Mouse (Mus musculus): Measurements from ENCODE around the gene Gsx1. TPM values are rescaled to one million over a fixed set of nuclear protein-coding genes. Genes with fewer than 3 reads are reported as not detected.
A peak's percentile ranks its signal among the peaks of the same experiment; 100 is the strongest.

The Gsx1 gene
- total and polyA plus RNA-seq, 2 experiments from 2014 or later, result 1.9 to 6.1 TPM

DNA sequence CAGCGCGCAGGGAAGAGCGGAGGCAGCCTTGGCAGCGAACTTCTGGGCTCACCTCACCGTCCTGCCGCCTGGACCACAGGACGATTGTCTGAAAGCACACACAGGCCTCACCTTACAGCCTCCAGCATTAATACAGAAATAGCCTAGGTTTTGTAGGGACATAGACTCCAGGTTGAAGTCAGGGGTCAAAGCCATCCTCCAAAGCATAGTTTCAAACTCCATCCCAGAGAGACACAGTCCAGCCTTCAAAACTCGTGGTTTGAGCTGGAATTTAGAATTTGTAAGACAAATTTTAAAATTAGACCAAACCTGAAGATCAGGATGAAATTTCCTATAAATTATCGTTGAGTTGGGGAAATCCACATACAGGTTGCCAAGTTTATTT, 4.1 kb downstream of the Gsx1 start:
- Histone ChIP-seq H3K27me3 (ENCODE audit: insufficient read depth, low read length) (peaks cover 76% of the 10 kb centered on the region), H3K27ac (no peak overlapping the region), H3K4me2 (ENCODE audit: low read depth, low read length) (no peak overlapping the region), H3K4me1 (ENCODE audit: insufficient read depth, low read length) (peaks cover 6% of the 10 kb centered on the region; the same call in 1 of the 2 replicates), H3K9me3 (ENCODE audit: low read length) (no peaks in the 10 kb centered on the region), H3K36me3 (ENCODE audit: insufficient read depth, low read length) (no peaks in the 10 kb centered on the region), H3K4me3 (ENCODE audit: low read length) (no peak overlapping the region), H3K9ac (replicated peaks; ENCODE audit: low read length) (no peak overlapping the region)
- no peak for TF ChIP-seq CTCF (IDR thresholded peaks at IDR 0.05; ENCODE audit: low read depth)
- WGBS, result 19% methylated on average over 9 of the region's 9 CpGs
- no peak for ATAC-seq
- no peak for DNase-seq (ENCODE audit: low spot score)

DNA sequence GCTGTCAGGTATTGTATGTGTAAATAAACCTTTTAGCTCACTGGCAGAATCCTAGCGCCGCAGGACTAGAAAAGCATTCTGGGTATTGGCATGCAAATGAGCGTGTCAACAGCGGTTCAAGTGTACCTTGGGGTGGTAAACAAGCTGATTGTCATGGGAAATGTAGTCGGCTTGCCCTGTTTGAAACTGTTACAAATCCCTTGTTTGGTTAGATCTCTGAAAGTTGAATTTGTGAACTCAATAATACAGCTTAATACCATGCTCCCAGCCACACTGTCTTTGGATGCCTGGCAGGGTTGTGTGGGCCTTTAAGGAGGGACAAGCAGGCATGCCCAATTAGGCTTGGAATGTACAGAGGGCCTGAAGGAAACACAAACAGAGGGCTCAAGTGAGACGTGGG, 16.4 kb downstream of the Gsx1 start:
- WGBS, result 4% methylated on average over 6 of the region's 6 CpGs
- Histone ChIP-seq H3K27me3 (ENCODE audit: insufficient read depth, low read length) (no peaks in the 10 kb centered on the region), H3K9me3 (ENCODE audit: low read length) (no peaks in the 10 kb centered on the region), H3K4me3 (ENCODE audit: low read length) (no peak overlapping the region), H3K9ac (replicated peaks; ENCODE audit: low read length) (no peak overlapping the region), H3K4me1 (ENCODE audit: insufficient read depth, low read length) (no peaks in the 10 kb centered on the region), H3K27ac (no peak overlapping the region), H3K36me3 (ENCODE audit: insufficient read depth, low read length) (no peaks in the 10 kb centered on the region), H3K4me2 (ENCODE audit: low read depth, low read length) (no peak overlapping the region)
- ATAC-seq, result no peak
- DNase-seq (ENCODE audit: low spot score), result no peak
- no peak for TF ChIP-seq CTCF (IDR thresholded peaks at IDR 0.05; ENCODE audit: low read depth)

DNA sequence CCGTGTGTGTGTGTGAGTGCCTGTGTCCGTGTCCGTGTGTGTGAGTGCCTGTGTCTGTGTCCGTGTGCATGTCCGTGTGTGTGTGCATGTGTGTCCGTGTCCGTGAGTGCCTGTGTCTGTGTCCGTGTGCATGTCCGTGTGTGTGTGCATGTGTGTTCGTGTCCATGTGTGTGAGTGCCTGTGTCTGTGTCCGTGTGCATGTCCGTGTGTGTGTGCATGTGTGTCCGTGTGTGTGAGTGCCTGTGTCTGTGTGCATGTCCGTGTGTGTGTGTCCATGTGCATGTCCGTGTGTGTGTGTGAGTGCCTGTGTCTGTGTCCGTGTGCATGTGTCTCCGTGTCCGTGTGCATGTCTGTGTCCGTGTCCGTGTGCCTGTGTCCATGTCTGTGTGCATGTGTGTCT, 19.4 kb downstream of the Gsx1 start:
- Histone ChIP-seq H3K4me3 (ENCODE audit: low read length) (no peak overlapping the region), H3K4me2 (ENCODE audit: low read depth, low read length) (no peak overlapping the region), H3K27ac (no peak overlapping the region), H3K27me3 (ENCODE audit: insufficient read depth, low read length) (no peaks in the 10 kb centered on the region), H3K9me3 (ENCODE audit: low read length) (no peaks in the 10 kb centered on the region), H3K9ac (replicated peaks; ENCODE audit: low read length) (no peak overlapping the region), H3K36me3 (ENCODE audit: insufficient read depth, low read length) (no peaks in the 10 kb centered on the region), H3K4me1 (ENCODE audit: insufficient read depth, low read length) (no peaks in the 10 kb centered on the region)
- TF ChIP-seq CTCF (IDR thresholded peaks at IDR 0.05; ENCODE audit: low read depth), result no peak
- WGBS, result 95% methylated on average over 20 of the region's 20 CpGs
- no peak for ATAC-seq
- DNase-seq (ENCODE audit: low spot score), result no peak

DNA sequence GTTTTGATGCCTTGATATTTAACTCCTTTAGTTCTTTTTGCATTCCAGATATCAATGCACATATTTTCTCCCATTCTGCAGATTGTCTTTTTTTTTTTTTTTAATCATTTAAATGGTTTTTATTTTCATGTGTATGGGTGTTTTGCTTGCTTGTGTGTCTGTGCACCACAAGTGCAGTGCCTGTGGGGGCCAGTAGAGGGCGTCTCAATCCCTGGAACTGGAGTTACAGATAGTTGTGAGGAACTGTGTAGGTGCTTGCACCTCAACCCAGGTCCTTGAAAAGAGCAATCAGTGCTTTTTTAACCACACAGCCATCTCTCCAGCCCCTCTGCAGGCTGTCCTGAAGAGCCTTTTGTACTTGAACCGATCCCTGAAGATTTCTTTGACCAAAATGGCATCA, 20.0 kb downstream of the Gsx1 start:
- Histone ChIP-seq H3K4me3 (ENCODE audit: low read length) (no peak overlapping the region), H3K4me1 (ENCODE audit: insufficient read depth, low read length) (no peaks in the 10 kb centered on the region), H3K4me2 (ENCODE audit: low read depth, low read length) (no peak overlapping the region), H3K36me3 (ENCODE audit: insufficient read depth, low read length) (no peaks in the 10 kb centered on the region), H3K27ac (no peak overlapping the region), H3K9me3 (ENCODE audit: low read length) (no peaks in the 10 kb centered on the region), H3K27me3 (ENCODE audit: insufficient read depth, low read length) (no peaks in the 10 kb centered on the region), H3K9ac (replicated peaks; ENCODE audit: low read length) (no peak overlapping the region)
- no peak for TF ChIP-seq CTCF (IDR thresholded peaks at IDR 0.05; ENCODE audit: low read depth)
- no peak for DNase-seq (ENCODE audit: low spot score)
- 71% methylated on average over 2 of the region's 2 CpGs for WGBS
- ATAC-seq, result no peak

DNA sequence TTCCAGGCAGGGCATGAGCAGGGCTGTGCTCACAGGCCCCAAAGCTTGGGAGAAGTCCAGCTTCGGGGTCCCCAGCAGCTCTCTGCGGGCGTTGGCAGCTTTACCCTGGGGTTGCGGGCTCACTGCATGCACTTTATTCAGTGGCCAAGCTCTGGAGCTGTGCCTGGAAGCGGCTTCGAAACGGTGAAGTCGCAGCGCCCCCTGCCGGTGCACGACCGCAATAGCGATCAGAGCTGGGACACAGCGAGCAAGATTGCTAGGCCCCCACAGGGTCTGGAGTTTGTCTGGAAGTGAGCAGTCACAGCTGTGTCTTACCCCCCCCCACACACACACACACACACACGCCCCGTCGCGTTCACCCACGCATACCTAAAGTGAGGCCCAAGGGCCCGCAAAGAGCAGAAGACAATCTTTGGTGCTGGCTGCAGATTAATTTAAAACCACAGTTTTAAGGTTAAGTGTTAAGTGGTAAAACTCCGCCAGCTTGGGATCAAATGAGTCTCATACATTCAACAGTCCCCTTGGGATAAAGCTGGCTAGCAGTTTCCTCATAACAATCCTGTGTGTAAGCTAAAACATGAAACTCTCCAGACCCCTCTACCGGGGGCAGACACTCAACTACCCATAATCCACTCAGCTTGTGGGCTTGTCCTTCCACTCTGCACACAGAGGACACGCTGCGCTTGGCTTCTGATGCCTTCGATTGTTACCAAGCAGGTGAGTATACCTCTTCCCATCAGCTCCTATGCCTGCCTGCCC, 39.0 kb downstream of the Gsx1 start:
- peak; percentile 90 for DNase-seq (ENCODE audit: low spot score)
- TF ChIP-seq CTCF (IDR thresholded peaks at IDR 0.05; ENCODE audit: low read depth), result peak; percentile 95
- H3K4me3 ChIP-seq (ENCODE audit: low read length), result no peak overlapping the region
- 17% methylated on average over 25 of the region's 25 CpGs for whole genome bisulfite sequencing
- H3K4me1 ChIP-seq (ENCODE audit: insufficient read depth, low read length), result no peaks in the 10 kb centered on the region
- H3K27me3 ChIP-seq (ENCODE audit: insufficient read depth, low read length), result peaks cover 39% of the 10 kb centered on the region
- peak; percentile 87 for ATAC-seq
- no peak overlapping the region for H3K9ac ChIP-seq (replicated peaks; ENCODE audit: low read length)
- H3K27ac ChIP-seq, result no peak overlapping the region
- no peaks in the 10 kb centered on the region for H3K9me3 ChIP-seq (ENCODE audit: low read length)
- H3K36me3 ChIP-seq (ENCODE audit: insufficient read depth, low read length), result no peaks in the 10 kb centered on the region
- H3K4me2 ChIP-seq (ENCODE audit: low read depth, low read length), result no peak overlapping the region

DNA sequence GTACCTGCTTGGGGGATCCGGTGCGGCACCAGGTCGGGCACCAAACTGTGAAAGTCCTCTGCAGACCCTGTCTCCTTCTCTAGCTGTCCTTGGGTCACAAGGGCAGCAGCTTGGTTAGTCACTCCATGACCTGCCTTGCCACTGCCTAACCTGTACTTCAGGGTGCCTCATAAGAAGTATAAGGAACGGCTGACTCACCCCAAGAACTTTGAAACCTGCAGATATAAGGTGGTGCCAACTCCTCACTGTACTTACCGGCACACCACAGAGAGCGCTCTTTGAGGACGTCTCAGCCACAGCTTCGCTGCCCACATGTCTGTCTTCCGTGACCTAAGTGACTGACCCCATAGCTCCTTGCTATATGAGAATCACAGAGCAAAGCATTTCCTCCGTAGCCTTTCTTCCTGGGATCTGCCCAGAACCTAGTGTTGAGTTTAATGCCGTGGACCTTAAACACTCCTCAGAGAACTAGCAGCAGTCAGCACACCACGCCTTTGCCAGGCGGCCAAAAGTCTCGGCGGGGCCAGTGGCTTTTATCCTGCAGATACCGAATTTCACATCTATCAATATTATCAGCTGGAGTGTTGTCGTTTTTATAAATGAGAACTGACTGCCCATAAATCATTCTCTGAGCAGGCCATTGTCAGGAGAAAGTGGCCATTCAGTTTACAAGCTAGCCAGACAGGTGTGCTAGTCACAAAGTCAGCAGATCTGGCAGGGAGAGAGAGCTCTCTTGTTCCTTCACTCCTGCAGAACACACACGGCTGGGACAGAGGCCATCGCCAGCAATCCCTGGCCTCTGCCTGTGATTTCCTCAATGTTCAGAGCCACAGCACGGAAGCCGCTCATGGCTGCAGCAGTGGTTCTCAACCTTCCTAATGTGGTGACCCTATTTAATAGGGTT, 47.2 kb downstream of the Gsx1 start:
- DNase-seq (ENCODE audit: low spot score), result no peak
- Histone ChIP-seq H3K9ac (replicated peaks; ENCODE audit: low read length) (no peak overlapping the region), H3K4me3 (ENCODE audit: low read length) (no peak overlapping the region), H3K9me3 (ENCODE audit: low read length) (no peaks in the 10 kb centered on the region), H3K27me3 (ENCODE audit: insufficient read depth, low read length) (no peaks in the 10 kb centered on the region), H3K36me3 (ENCODE audit: insufficient read depth, low read length) (no peaks in the 10 kb centered on the region), H3K4me2 (ENCODE audit: low read depth, low read length) (no peak overlapping the region), H3K4me1 (ENCODE audit: insufficient read depth, low read length) (no peaks in the 10 kb centered on the region), H3K27ac (no peak overlapping the region)
- no peak for ATAC-seq
- TF ChIP-seq CTCF (IDR thresholded peaks at IDR 0.05; ENCODE audit: low read depth), result no peak
- WGBS, result 66% methylated on average over 21 of the region's 21 CpGs

Other genes starting within 250 kb of the Gsx1 start
- gene Gtf3a, start 240.0 kb upstream of the Gsx1 start, total RNA-seq (2014; rRNA removed), result 53.3 and 71.5 TPM in 2 replicates
- 94.0 and 96.6 TPM in 2 replicates for gene Gtf3a, start 240.0 kb upstream of the Gsx1 start, polyA plus RNA-seq (2015; fragmentation: Nextera tagmentation; extraction: Ambion mirVana)
- 9.9 and 11.7 TPM in 2 replicates for gene Mtif3, start 224.9 kb upstream of the Gsx1 start, total RNA-seq (2014; rRNA removed)
- 20.3 and 21.1 TPM in 2 replicates for gene Mtif3, start 224.9 kb upstream of the Gsx1 start, polyA plus RNA-seq (2015; fragmentation: Nextera tagmentation; extraction: Ambion mirVana)
- 7.4 and 9.7 TPM in 2 replicates for gene Lnx2, start 112.1 kb upstream of the Gsx1 start, total RNA-seq (2014; rRNA removed)
- gene Lnx2, start 112.1 kb upstream of the Gsx1 start, polyA plus RNA-seq (2015; fragmentation: Nextera tagmentation; extraction: Ambion mirVana), result 3.0 and 3.3 TPM in 2 replicates
- 53.7 and 55.0 TPM in 2 replicates for gene Polr1d, start 111.6 kb upstream of the Gsx1 start, total RNA-seq (2014; rRNA removed)
- 103 and 106 TPM in 2 replicates for gene Polr1d, start 111.6 kb upstream of the Gsx1 start, polyA plus RNA-seq (2015; fragmentation: Nextera tagmentation; extraction: Ambion mirVana)
- gene Pdx1, start 81.3 kb downstream of the Gsx1 start, total RNA-seq (2014; rRNA removed), result not detected in 2 replicates
- not detected in 2 replicates for gene Pdx1, start 81.3 kb downstream of the Gsx1 start, polyA plus RNA-seq (2015; fragmentation: Nextera tagmentation; extraction: Ambion mirVana)
- gene Cdx2, start 118.6 kb downstream of the Gsx1 start, total RNA-seq (2014; rRNA removed), result not detected in 2 replicates
- gene Cdx2, start 118.6 kb downstream of the Gsx1 start, polyA plus RNA-seq (2015; fragmentation: Nextera tagmentation; extraction: Ambion mirVana), result not detected in 2 replicates
- not detected in 2 replicates for gene Urad, start 133.7 kb downstream of the Gsx1 start, total RNA-seq (2014; rRNA removed)
- gene Urad, start 133.7 kb downstream of the Gsx1 start, polyA plus RNA-seq (2015; fragmentation: Nextera tagmentation; extraction: Ambion mirVana), result not detected in 2 replicates
- 2.4 and 2.5 TPM in 2 replicates for gene Flt3, start 211.8 kb downstream of the Gsx1 start, total RNA-seq (2014; rRNA removed)
- 2.5 and 2.8 TPM in 2 replicates for gene Flt3, start 211.8 kb downstream of the Gsx1 start, polyA plus RNA-seq (2015; fragmentation: Nextera tagmentation; extraction: Ambion mirVana)
- gene Pan3, start 241.5 kb downstream of the Gsx1 start, total RNA-seq (2014; rRNA removed), result 58.8 and 80.5 TPM in 2 replicates
- 53.9 and 58.8 TPM in 2 replicates for gene Pan3, start 241.5 kb downstream of the Gsx1 start, polyA plus RNA-seq (2015; fragmentation: Nextera tagmentation; extraction: Ambion mirVana)

All from hindbrain, postnatal 0 days (tissue).